Mouse (Mus musculus) embryonic fibroblast, embryonic 13.5 days (primary cell): ENCODE measurements around the gene Atp6v1g2. TPM values are rescaled to one million over a fixed set of nuclear protein-coding genes. Genes with fewer than 3 reads are reported as not detected.

ENCODE experiments used
- H3K27ac ChIP-seq: 2 replicates; pipeline ENCODE4 v1.5.1; 2012; ENCODE audit warnings: low read length, control low read depth, inconsistent platforms; ENCODE audit not compliant: insufficient read depth
- H3K4me1 ChIP-seq: 2 replicates; pipeline ENCODE4 v1.6.1; 2011; ENCODE audit warnings: low read length; ENCODE audit not compliant: control insufficient read depth, insufficient read depth
- H3K4me3 ChIP-seq: 2 replicates; pipeline ENCODE4 v1.5.1; 2011; ENCODE audit warnings: mild to moderate bottlenecking, control low read depth, low read length; ENCODE audit not compliant: insufficient read depth
- CTCF ChIP-seq: IDR thresholded peaks from 2 replicates; pipeline ENCODE4 v1.5.1; 2011; ENCODE audit warnings: mild to moderate bottlenecking, control low read depth, low read length, moderate library complexity, borderline replicate concordance; ENCODE audit not compliant: insufficient read depth
- POLR2A ChIP-seq: IDR thresholded peaks from 2 replicates; pipeline ENCODE4 v1.6.1; 2011; ENCODE audit warnings: low read depth, mild to moderate bottlenecking, control low read depth, low read length, moderate library complexity
- polyA plus RNA-seq: library from polyadenylated mRNA; stranded (reverse); fragments of >200 nt; gene quantifications from 2 replicates; pipeline ENCODE4 v1.2.4, GENCODE M21; 2011; ENCODE audit warnings: low read depth; ENCODE audit not compliant: missing spikeins, insufficient read length

Gene Atp6v1g2
- polyA plus RNA-seq, 1 experiment = 2.0 TPM

- H3K4me3 ChIP-seq = no peak within 1 kb of the TSS
Observed at GRCm38 (mm10) chr17:35201787-35202186, 31.7 kb upstream of the Atp6v1g2 start, which contains the start of gene Tnf. Gene Tnf, minus strand, starts transcription at chr17:35202007.

GRCm38 (mm10) chr17:35202442-35202841, 31.0 kb upstream of the Atp6v1g2 start:
- H3K4me3 ChIP-seq = no peak overlapping the region
- no peak for TF ChIP-seq CTCF
- TF ChIP-seq POLR2A = no peak
- H3K27ac ChIP-seq = no peak overlapping the region
- H3K4me1 ChIP-seq = no peaks in the 10 kb centered on the region

More at GRCm38 (mm10) chr17:35201787-35202186, 31.7 kb upstream of the Atp6v1g2 start, which contains the start of gene Tnf:
- no peaks in the 10 kb centered on the region for H3K4me1 ChIP-seq
- TF ChIP-seq CTCF (no peak), POLR2A (no peak)
- H3K27ac ChIP-seq = no peak within 1 kb of the TSS

GRCm38 (mm10) chr17:35204494-35205379, 28.7 kb upstream of the Atp6v1g2 start, which contains the start of gene Lta:
Gene Lta, minus strand, starts transcription at chr17:35205351.
- Histone ChIP-seq H3K4me1 (no peaks in the 10 kb centered on the region), H3K27ac (no peak within 1 kb of the TSS)
- TF ChIP-seq CTCF (no peak), POLR2A (no peak)

GRCm38 (mm10) chr17:35205380-35205769, 28.1 kb upstream of the Atp6v1g2 start:
- no peak for TF ChIP-seq CTCF
- TF ChIP-seq POLR2A = no peak
- Histone ChIP-seq H3K4me1 (no peaks in the 10 kb centered on the region), H3K4me3 (no peak overlapping the region), H3K27ac (no peak overlapping the region)

More at GRCm38 (mm10) chr17:35204494-35205379, 28.7 kb upstream of the Atp6v1g2 start, which contains the start of gene Lta:
- no peak within 1 kb of the TSS for H3K4me3 ChIP-seq

GRCm38 (mm10) chr17:35209785-35210535, 23.5 kb upstream of the Atp6v1g2 start:
- TF ChIP-seq POLR2A (no peak), CTCF (no peak)
- H3K4me3 ChIP-seq = no peak overlapping the region
- H3K4me1 ChIP-seq = no peaks in the 10 kb centered on the region
- no peak overlapping the region for H3K27ac ChIP-seq

GRCm38 (mm10) chr17:35210593-35210992, 22.9 kb upstream of the Atp6v1g2 start:
- no peak overlapping the region for H3K4me3 ChIP-seq
- no peak for TF ChIP-seq POLR2A
- H3K27ac ChIP-seq = no peak overlapping the region
- no peaks in the 10 kb centered on the region for H3K4me1 ChIP-seq

GRCm38 (mm10) chr17:35213071-35213470, 20.4 kb upstream of the Atp6v1g2 start:
- Histone ChIP-seq H3K4me1 (no peaks in the 10 kb centered on the region), H3K4me3 (no peak overlapping the region), H3K27ac (no peak overlapping the region)
- no peak for TF ChIP-seq CTCF
- no peak for TF ChIP-seq POLR2A

- no peaks in the 10 kb centered on the region for H3K4me1 ChIP-seq
- no peak for TF ChIP-seq POLR2A
- no peak overlapping the region for H3K4me3 ChIP-seq
- no peak overlapping the region for H3K27ac ChIP-seq
Observed at GRCm38 (mm10) chr17:35218516-35219193, 14.8 kb upstream of the Atp6v1g2 start.

GRCm38 (mm10) chr17:35219601-35220041, 13.8 kb upstream of the Atp6v1g2 start:
- Histone ChIP-seq H3K4me3 (no peak overlapping the region), H3K27ac (no peak overlapping the region), H3K4me1 (no peaks in the 10 kb centered on the region)
- TF ChIP-seq CTCF (no peak), POLR2A (no peak)
